ENCODE assay signal across 8 mouse cellular contexts in the genomic region with DNA sequence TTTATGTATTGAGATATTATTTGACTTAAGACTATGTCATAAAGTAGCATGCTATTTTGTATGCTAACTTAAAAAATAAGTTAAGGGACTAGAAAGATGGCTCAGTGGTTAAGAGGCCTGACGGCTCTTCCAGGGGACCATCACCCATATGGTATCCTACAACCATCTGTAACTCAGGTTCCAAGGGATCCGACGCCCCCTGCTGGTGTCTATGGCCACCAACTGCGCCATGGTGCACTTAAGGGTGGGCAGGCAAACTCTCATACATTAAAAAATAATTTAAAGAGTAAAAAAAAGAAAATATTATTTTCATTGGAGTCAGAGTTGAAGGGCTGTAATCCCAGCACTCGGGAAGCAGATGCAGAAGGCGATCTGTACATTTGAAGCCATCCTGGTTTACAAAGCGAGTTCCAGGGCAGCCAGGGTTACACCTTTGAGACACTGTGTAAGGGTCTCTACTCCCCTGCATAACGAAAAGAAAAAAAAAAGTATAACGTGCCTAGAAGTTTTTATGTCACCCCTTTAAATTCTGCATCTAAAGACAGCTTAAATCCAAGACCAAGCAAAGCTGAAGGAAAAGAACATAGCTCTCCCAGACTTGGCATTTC. TPM values are rescaled to one million over a fixed set of nuclear protein-coding genes. Genes with fewer than 3 reads are reported as not detected.
DNase-seq lines count a peak whose midpoint lies in the region; ATAC-seq and TF ChIP-seq lines count a peak whose summit lies in the region.

No protein-coding gene starts in this region.

- peak; percentile 35 for DNase-seq in gastrocnemius, adult 2 months
- DNase-seq in gastrocnemius, postnatal 10 days = no peak
- DNase-seq in B cell, adult 2 months = peak; percentile 30 to 33
- peak; percentile 39 for DNase-seq in embryo, embryonic 9.5 days (ENCODE audit: extremely low spot score)
- DNase-seq in midbrain, embryonic 14.5 days = peak; percentile 49
- DNase-seq in right cerebral cortex, postnatal 14 days = no peak
- DNase-seq in adrenal gland, postnatal 10 days = no peak

- peak overlapping the region; percentile 88 for H3K4me3 ChIP-seq in gastrocnemius, adult 2 months
- H3K4me3 ChIP-seq in intestine, embryonic 16.5 days (ENCODE audit: low read length) = no peak overlapping the region
- H3K4me3 ChIP-seq in midbrain, embryonic 14.5 days (replicated peaks; ENCODE audit: low read depth, low read length) = peak overlapping the region; percentile 72

- H3K27ac ChIP-seq in gastrocnemius, adult 2 months = peak overlapping the region; percentile 100
- H3K27ac ChIP-seq in intestine, embryonic 16.5 days (ENCODE audit: low read length) = no peak overlapping the region
- H3K27ac ChIP-seq in midbrain, embryonic 14.5 days (replicated peaks; ENCODE audit: low read depth, low read length) = no peak overlapping the region

- H3K9me3 ChIP-seq in intestine, embryonic 16.5 days (ENCODE audit: control insufficient read depth, low read length) = no peaks in the 10 kb centered on the region
- H3K9me3 ChIP-seq in midbrain, embryonic 14.5 days (ENCODE audit: control insufficient read depth, low read length) = no peaks in the 10 kb centered on the region

- peak overlapping the region; percentile 15; the same call in 1 of the 2 replicates for H3K4me2 ChIP-seq in intestine, embryonic 16.5 days (ENCODE audit: low read depth, low read length)
- H3K4me2 ChIP-seq in midbrain, embryonic 14.5 days (ENCODE audit: low read length) = peak overlapping the region; percentile 90

- intact Hi-C loops in gastrocnemius, adult 2 months (cut with DNase I) = loop anchor here (10.0 kb wide), 1 partner anchor 307 kb away; no protein-coding TSS in a partner anchor

- WGBS in intestine, embryonic 16.5 days = 22% methylated on average over 9 of the region's 9 CpGs
- 18% methylated on average over 9 of the region's 9 CpGs for WGBS in midbrain, embryonic 14.5 days

- H3K9ac ChIP-seq in intestine, embryonic 16.5 days (ENCODE audit: low read depth, low read length) = no peak overlapping the region
- no peak overlapping the region for H3K9ac ChIP-seq in midbrain, embryonic 14.5 days (replicated peaks; ENCODE audit: low read length)

- H3K4me1 ChIP-seq in intestine, embryonic 16.5 days (ENCODE audit: control insufficient read depth, insufficient read depth, low read length) = peaks cover 19% of the 10 kb centered on the region
- peaks cover 9% of the 10 kb centered on the region; the same call in 1 of the 2 replicates for H3K4me1 ChIP-seq in midbrain, embryonic 14.5 days (ENCODE audit: control insufficient read depth, insufficient read depth, low read length)

- H3K27me3 ChIP-seq in intestine, embryonic 16.5 days (replicated peaks; ENCODE audit: control insufficient read depth, insufficient read depth, low read length) = no peaks in the 10 kb centered on the region
- H3K27me3 ChIP-seq in midbrain, embryonic 14.5 days (ENCODE audit: control insufficient read depth, insufficient read depth, low read length) = no peaks in the 10 kb centered on the region

- peak; percentile 7 for ATAC-seq in intestine, embryonic 16.5 days
- peak; percentile 27; the same call in 1 of the 2 replicates for ATAC-seq in midbrain, embryonic 14.5 days (ENCODE audit: low FRiP score, low TSS enrichment)

- no peak for TF ChIP-seq CTCF in gastrocnemius, adult 2 months (IDR thresholded peaks at IDR 0.05)

- H3K36me3 ChIP-seq in intestine, embryonic 16.5 days (ENCODE audit: control insufficient read depth, insufficient read depth, low read length) = no peaks in the 10 kb centered on the region
- H3K36me3 ChIP-seq in midbrain, embryonic 14.5 days (ENCODE audit: control insufficient read depth, insufficient read depth, low read length) = no peaks in the 10 kb centered on the region

RNA-seq across cellular contexts. Expression of gene Mocs1, which starts 0.4 kb away (rescaled TPM):
- total RNA-seq in gastrocnemius, adult 2 months (2021) = 10 to 100 TPM; 18.5 to 19.4 TPM
- 10 to 100 TPM; 14.6 to 15.9 TPM for total RNA-seq in gastrocnemius, postnatal 10 days (2021)
- 11.4 and 14.6 TPM in 2 replicates for polyA plus RNA-seq in intestine, embryonic 16.5 days (2015; fragmentation: Nextera tagmentation; extraction: Ambion mirVana)
- polyA plus RNA-seq in midbrain, embryonic 14.5 days (2014; fragmentation: Nextera tagmentation; extraction: Ambion mirVana) = 3.8 and 4.0 TPM in 2 replicates
- 10 to 100 TPM; 44.6 to 51.3 TPM for total RNA-seq in adrenal gland, postnatal 10 days (2021)

Comparison
In these comparisons a context has a peak if more than half of its experiments do, and no peak if none do; other contexts are left out.
1. DNase-seq: peak in gastrocnemius, adult 2 months (single experiment), B cell, adult 2 months (2 of 2), embryo, embryonic 9.5 days (single experiment) and midbrain, embryonic 14.5 days (single experiment); none in gastrocnemius, postnatal 10 days (single experiment), right cerebral cortex, postnatal 14 days (single experiment) and adrenal gland, postnatal 10 days (single experiment).